Mouse (Mus musculus): ENCODE measurements around the gene Slc25a34. TPM values are rescaled to one million over a fixed set of nuclear protein-coding genes. Genes with fewer than 3 reads are reported as not detected.

Slc25a34 gene
- polyA plus RNA-seq, 2 experiments: 0.03 TPM; not detected in 1

DNA sequence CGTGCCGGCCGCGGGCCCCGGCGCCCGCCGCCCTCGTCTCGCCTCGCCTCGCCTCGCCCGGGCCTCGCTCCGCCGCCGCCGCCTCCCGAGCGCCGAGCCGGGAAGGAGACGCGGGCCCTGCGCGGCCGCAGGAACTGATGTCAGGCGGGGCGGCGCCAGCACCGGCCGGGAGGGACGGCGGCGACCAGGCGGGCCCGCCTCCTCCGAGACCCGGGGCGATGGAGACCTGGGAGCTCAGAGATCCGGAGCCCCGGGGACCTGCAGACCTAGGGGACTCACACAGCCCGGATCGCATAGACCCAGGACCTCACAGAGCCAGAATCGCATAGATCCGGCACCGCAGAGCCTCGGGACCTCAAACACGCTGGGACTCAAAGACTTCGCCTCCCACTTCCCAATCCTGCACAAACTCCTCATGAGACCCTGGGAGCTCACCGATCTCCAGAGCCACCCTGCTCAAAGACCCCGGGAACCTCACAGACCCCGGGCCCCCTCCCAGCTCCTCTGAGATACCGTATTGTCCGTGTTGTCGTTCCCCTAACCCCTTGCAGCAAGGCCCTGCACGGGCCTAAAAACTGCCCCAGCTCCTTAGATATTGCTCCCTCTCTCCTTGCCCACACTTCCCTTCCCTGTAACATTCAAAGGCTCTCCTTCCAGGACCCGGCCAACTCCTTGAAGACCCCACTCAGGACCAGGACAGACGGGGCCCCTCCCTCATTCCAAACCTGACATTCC lies 40.6 kb upstream of the Slc25a34 start:
- H3K27ac ChIP-seq: no peak overlapping the region
- H3K9ac ChIP-seq (replicated peaks): peak overlapping the region; percentile 75
- no peaks in the 10 kb centered on the region for H3K9me3 ChIP-seq (ENCODE audit: control insufficient read depth, low read length)
- peaks cover 7 to 11% of the 10 kb centered on the region in 2 experiments for H3K4me1 ChIP-seq (replicated peaks; ENCODE audit: control insufficient read depth in 2 of 2, insufficient read depth in 2 of 2, low read length in 1 of 2)
- peak overlapping the region; percentile 58 to 74 for H3K4me3 ChIP-seq (ENCODE audit: insufficient read depth in 1 of 2, low read depth in 2 of 2, low read length in 2 of 2)
- ATAC-seq (ENCODE audit: insufficient read depth) (peak; percentile 85), DNase-seq (ENCODE audit: low read depth in 3 of 3, low spot score in 3 of 3) (peak; percentile 44 to 52 (median 51))
- H3K4me2 ChIP-seq (ENCODE audit: low read depth): peak overlapping the region; percentile 99
- no peak for TF ChIP-seq CTCF (IDR thresholded peaks at IDR 0.05; ENCODE audit: low read depth)
- no peak for TF ChIP-seq EP300 (IDR thresholded peaks at IDR 0.05; ENCODE audit: low read depth)
- no peaks in the 10 kb centered on the region for H3K27me3 ChIP-seq (ENCODE audit: control insufficient read depth, insufficient read depth, low read length)
- no peaks in the 10 kb centered on the region for H3K36me3 ChIP-seq (replicated peaks; ENCODE audit: control insufficient read depth, insufficient read depth, low read depth)
- 3% methylated on average over 55 of the region's 60 CpGs for WGBS (ENCODE audit: insufficient replicate concordance)

DNA sequence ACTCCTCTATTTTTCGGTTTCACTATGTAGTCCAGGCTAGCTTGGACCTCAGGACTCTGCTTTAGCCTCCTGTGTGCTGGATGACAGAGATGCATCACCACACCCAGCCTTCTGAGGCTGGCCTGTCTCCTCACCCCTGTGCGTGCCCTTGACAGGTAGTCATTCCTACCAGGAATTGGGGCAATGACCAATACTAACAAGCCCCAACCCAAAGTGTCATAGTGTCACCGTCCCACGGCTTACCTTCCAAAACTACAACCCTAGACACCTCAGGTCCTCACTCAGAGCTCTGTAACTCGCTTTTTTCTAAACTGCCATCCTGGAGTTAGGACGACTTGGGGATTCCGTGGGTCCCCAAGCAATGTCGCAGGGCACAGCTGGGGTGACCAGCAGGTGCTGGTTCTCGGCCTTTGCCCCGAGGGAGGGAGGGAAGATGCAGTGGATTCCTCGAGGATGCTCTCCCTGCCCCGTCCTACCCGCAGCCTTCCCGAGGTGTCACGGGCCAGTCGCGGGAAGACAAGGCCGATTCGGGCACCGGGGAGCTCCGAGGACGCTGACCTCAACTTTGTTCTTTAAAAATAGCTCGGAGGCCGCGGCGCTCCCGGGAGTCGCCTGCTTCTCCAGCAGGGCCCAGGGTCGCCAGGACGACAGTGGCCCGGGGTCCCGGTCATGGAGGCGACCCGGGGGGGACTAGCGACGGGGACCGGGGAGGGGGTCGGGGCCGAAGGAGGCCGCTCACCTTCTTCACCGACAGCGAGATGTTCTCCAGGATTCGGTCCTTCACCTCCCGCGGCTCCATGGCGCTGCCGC lies 39.7 kb upstream of the Slc25a34 start:
- Histone ChIP-seq H3K9ac (replicated peaks) (peak overlapping the region; percentile 75), H3K27ac (no peak overlapping the region), H3K4me2 (ENCODE audit: low read depth) (peak overlapping the region; percentile 99), H3K9me3 (ENCODE audit: control insufficient read depth, low read length) (no peaks in the 10 kb centered on the region), H3K4me1 (replicated peaks; ENCODE audit: control insufficient read depth in 2 of 2, insufficient read depth in 2 of 2, low read length in 1 of 2) (peaks cover 7 to 11% of the 10 kb centered on the region in 2 experiments), H3K36me3 (replicated peaks; ENCODE audit: control insufficient read depth, insufficient read depth, low read depth) (no peaks in the 10 kb centered on the region), H3K27me3 (ENCODE audit: control insufficient read depth, insufficient read depth, low read length) (no peaks in the 10 kb centered on the region), H3K4me3 (ENCODE audit: insufficient read depth in 1 of 2, low read depth in 2 of 2, low read length in 2 of 2) (peak overlapping the region; percentile 58 to 74)
- WGBS (ENCODE audit: insufficient replicate concordance): 4% methylated on average over 44 of the region's 47 CpGs
- peak; percentile 27 for ATAC-seq (ENCODE audit: insufficient read depth)
- no peak for DNase-seq (ENCODE audit: low read depth in 3 of 3, low spot score in 3 of 3)
- TF ChIP-seq CTCF (IDR thresholded peaks at IDR 0.05; ENCODE audit: low read depth) (0 out of 2 replicates have a peak, but pooled peaks have one; percentile 9), EP300 (IDR thresholded peaks at IDR 0.05; ENCODE audit: low read depth) (no peak)

DNA sequence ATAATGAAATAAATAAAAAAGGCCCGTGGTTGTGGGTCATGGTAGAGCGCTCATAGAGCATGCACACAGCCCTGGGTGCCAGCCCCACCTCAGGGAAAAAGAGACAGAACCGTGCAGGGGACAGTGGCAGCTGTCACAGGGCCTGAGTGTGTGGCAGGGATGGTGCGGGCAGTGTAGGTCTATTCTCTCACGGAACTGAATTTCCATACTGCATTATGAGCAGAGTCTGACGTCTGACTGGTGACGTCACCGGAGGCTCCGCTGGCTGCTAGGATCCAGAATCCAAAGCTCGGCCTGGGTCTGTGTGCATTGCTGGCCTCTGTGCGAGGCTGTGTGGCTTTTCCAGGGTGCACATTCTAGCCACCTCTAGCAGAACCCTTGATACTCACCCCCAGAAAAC lies 37.3 kb upstream of the Slc25a34 start:
- ATAC-seq (ENCODE audit: insufficient read depth) (no peak), DNase-seq (ENCODE audit: low read depth in 3 of 3, low spot score in 3 of 3) (no peak)
- no peaks in the 10 kb centered on the region for H3K27me3 ChIP-seq (ENCODE audit: control insufficient read depth, insufficient read depth, low read length)
- no peak overlapping the region for H3K4me2 ChIP-seq (ENCODE audit: low read depth)
- 85% methylated on average over 11 of the region's 11 CpGs for WGBS (ENCODE audit: insufficient replicate concordance)
- no peaks in the 10 kb centered on the region for H3K36me3 ChIP-seq (replicated peaks; ENCODE audit: control insufficient read depth, insufficient read depth, low read depth)
- no peaks in the 10 kb centered on the region for H3K9me3 ChIP-seq (ENCODE audit: control insufficient read depth, low read length)
- no peak overlapping the region for H3K9ac ChIP-seq (replicated peaks)
- no peak overlapping the region for H3K4me3 ChIP-seq (ENCODE audit: insufficient read depth in 1 of 2, low read depth in 2 of 2, low read length in 2 of 2)
- TF ChIP-seq CTCF (IDR thresholded peaks at IDR 0.05; ENCODE audit: low read depth) (no peak), EP300 (IDR thresholded peaks at IDR 0.05; ENCODE audit: low read depth) (no peak)
- H3K27ac ChIP-seq: no peak overlapping the region
- peaks cover 7 to 20% of the 10 kb centered on the region in 2 experiments for H3K4me1 ChIP-seq (replicated peaks; ENCODE audit: control insufficient read depth in 2 of 2, insufficient read depth in 2 of 2, low read length in 1 of 2)

DNA sequence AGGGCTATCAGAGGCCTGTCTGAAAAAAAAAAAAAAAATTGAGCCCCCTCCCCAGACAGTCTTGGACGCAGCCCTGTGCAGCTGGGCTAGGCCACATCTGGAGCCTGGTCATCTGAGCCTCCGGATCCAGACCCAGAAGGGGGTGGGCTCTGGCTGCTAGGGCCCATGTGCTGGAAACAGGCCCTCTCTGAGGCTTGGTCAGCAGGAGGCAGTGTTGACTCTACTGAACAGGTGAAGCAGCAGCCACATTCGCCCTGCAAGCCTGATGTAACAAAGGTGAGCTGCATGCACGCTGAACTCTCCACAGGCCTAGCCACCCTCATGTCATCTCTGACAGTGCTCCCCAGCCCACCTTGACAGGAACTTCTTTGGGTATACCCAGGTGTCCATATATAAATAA lies 36.1 kb upstream of the Slc25a34 start:
- 73% methylated on average over 4 of the region's 4 CpGs for WGBS (ENCODE audit: insufficient replicate concordance)
- H3K4me3 ChIP-seq (ENCODE audit: insufficient read depth in 1 of 2, low read depth in 2 of 2, low read length in 2 of 2): no peak overlapping the region
- TF ChIP-seq EP300 (IDR thresholded peaks at IDR 0.05; ENCODE audit: low read depth) (no peak), CTCF (IDR thresholded peaks at IDR 0.05; ENCODE audit: low read depth) (peak; percentile 58)
- H3K36me3 ChIP-seq (replicated peaks; ENCODE audit: control insufficient read depth, insufficient read depth, low read depth): no peaks in the 10 kb centered on the region
- no peak for DNase-seq (ENCODE audit: low read depth in 3 of 3, low spot score in 3 of 3)
- no peak overlapping the region for H3K27ac ChIP-seq
- peaks cover 7 to 18% of the 10 kb centered on the region in 2 experiments for H3K4me1 ChIP-seq (replicated peaks; ENCODE audit: control insufficient read depth in 2 of 2, insufficient read depth in 2 of 2, low read length in 1 of 2)
- no peaks in the 10 kb centered on the region for H3K27me3 ChIP-seq (ENCODE audit: control insufficient read depth, insufficient read depth, low read length)
- ATAC-seq (ENCODE audit: insufficient read depth): no peak
- H3K9ac ChIP-seq (replicated peaks): no peak overlapping the region
- H3K4me2 ChIP-seq (ENCODE audit: low read depth): no peak overlapping the region
- H3K9me3 ChIP-seq (ENCODE audit: control insufficient read depth, low read length): no peaks in the 10 kb centered on the region
